Mouse (Mus musculus) embryonic stem cell, embryonic (primary cell): Measurements from ENCODE around the gene Cep170b.

Experiments used
- CTCF ChIA-PET, 4 experiments: fragments of 300-600 bp in 2 of 4; fragments of 350-600 bp in 2 of 4; sonication (Branson Sonifier 250); formaldehyde crosslinking; loops; one replicate each; lab custom pipeline; 2022; ENCODE audit warnings: inconsistent platforms in 2 of 4; lab: Charles Lee
- POLR2A ChIA-PET, 4 experiments: fragments of 300-600 bp in 2 of 4; fragments of 350-600 bp in 2 of 4; sonication (Branson Sonifier 250); formaldehyde crosslinking; loops; one replicate each; lab custom pipeline; 2022; ENCODE audit warnings: antibody characterized with exemption in 4 of 4, inconsistent platforms in 1 of 4; lab: Charles Lee

Cep170b gene

DNA sequence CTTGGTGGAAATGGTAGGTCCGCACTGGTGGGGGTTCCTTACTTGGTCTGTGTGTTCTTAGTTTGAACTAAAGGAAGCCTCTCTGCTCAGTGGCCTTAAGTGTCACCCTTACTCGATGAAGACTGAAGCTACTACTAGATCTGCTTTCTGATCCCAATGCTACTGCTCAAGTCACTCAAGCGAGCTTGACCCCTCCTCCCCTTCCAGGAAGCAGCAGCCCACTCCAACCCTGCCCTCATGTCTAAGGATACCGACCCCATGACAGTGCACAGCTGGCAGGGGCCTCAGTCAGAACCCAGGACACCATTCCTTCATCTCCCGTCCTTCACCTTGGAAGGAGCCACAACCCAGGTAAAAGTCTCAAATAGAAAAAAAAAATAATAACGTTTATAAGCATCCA lies at the start of gene Cep170b:
Cep170b (plus strand) TSS at position 240 of the 400 bp plus-strand sequence.
- POLR2A ChIA-PET: interaction anchor here in 3 of 4 experiments (0.7 to 3.1 kb wide), 25 partner anchors 8 to 231 kb away, joined by 3 to 15 read pairs (median 4); partner anchors contain the start of genes Cdca4 (in 2 of the 3), Siva1 (in 2 of the 3), Inf2 (in 1 of the 3) and Zbtb42 (in 1 of the 3)

DNA sequence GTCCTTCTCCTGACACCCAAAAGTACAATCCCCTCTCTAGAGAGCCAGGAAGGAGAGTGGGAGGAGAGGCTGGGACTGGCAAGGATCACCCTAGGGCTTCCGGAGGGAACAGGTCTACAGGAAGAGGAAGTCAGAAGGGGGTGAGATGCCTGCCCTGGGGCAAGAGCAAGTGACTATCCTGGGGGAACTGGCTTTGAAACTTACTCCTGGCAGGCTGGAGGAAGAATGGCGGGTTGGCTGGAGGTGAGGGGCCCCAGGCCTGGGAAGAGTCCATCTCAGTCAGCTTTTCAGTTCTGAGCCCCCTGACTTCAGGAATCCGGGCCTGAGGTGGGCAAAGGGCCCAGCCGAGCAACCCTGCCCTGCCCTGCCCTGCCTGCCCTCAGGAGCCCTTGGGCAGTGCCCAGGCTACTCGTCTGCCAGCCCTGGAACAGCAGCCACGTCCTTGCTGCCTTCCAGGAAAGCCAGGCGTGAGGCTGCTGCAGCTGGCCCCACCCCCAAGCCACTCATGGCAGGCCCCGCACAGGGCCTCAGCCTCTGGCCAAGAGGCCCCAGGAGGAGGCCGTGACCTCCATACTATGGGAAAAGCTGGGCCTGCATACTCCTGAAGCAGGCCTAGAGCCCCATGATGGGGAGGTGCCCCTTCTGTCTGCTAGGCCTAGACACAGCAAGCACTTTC lies 49.4 kb upstream of the Cep170b start:
- ChIA-PET CTCF (interaction anchor here (0.6 to 3.2 kb wide), 9 partner anchors 8 to 104 kb away, joined by 3 to 24 read pairs (median 4); partner anchors contain the start of genes Adssl1 (in 1 of the 4) and Cep170b (in 1 of the 4)), POLR2A (interaction anchor here in 3 of 4 experiments (0.6 to 2.5 kb wide), 13 partner anchors 9 to 464 kb away, joined by 3 to 15 read pairs (median 3); partner anchors contain the start of genes Adssl1 (in 1 of the 3) and Siva1 (in 1 of the 3))

More for the DNA sequence above, at the start of gene Cep170b:
- CTCF ChIA-PET: interaction anchor here in 3 of 4 experiments (0.5 to 5.5 kb wide), 13 partner anchors 10 to 282 kb away, joined by 3 to 45 read pairs (median 5); no protein-coding TSS in a partner anchor

DNA sequence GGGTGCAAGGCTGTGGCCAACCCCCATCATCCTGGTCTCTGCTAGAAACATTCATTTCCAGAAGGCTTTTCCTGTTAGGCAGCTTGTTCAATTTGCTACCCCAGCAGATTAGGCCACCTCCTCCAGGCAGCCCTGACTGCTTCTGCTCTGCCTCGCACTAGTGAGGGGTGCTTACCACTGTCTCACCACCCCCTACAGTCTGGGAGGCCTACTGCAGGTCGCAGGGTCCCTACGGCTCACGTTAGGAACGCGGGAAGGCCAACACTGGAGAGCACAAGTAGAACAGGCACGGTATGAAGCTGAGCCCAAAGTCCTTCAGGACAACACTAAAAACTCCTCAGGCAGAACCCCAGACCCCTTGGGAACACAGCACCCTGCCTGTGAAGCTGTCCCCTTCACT lies 48.4 kb upstream of the Cep170b start:
- ChIA-PET CTCF (interaction anchor here (0.6 to 4.6 kb wide), 20 partner anchors 9 to 774 kb away, joined by 3 to 43 read pairs (median 4); partner anchors contain the start of genes Adssl1 (in 1 of the 4), Cep170b (in 1 of the 4), Siva1 (in 1 of the 4) and Tex22 (in 1 of the 4)), POLR2A (interaction anchor here in 3 of 4 experiments (0.5 to 2.5 kb wide), 20 partner anchors 8 to 463 kb away, joined by 3 to 15 read pairs (median 3); partner anchors contain the start of genes Adssl1 (in 1 of the 3), Cdca4 (in 1 of the 3) and Siva1 (in 1 of the 3))

DNA sequence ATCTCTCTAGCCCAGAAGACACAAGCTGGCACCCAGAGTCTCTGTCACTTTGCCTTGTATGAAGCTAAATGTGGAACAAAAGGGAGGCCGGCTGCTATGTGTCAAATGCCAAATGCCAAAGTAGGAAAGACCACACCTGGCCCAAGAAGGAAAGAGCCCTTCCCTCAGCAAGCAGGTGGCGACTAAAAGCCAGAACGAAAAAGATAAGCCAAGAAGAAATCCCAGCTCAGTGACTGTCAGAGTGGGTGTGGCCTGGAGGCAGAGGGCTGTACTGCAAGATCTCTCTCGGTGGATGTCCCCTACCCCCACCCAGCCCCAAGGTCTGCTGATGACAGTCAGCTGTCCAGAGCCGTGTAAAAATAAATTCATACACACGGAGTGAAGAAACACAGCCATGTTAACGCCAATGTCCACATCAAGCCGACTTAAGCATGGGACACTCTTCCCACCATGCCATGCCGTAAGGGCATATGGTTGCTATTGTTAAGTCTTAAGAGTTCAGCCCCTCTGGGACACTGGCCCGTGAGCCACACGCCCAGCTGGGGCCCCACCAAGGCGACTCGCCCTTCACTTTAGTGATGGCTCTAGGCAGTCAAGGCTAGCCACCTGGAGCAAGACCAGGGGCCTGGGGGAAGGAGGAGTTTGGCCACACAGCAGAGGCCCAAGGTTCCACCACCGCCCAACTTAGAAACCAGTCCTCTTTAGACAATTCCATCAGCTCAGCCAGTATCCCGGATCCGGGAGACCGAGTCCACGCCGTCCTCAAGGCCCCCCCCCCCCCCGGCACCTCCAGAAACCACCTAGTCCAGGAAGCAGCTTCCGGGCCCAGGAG lies 47.3 kb upstream of the Cep170b start:
- ChIA-PET POLR2A (interaction anchor here in 3 of 4 experiments (0.5 to 2.8 kb wide), 26 partner anchors 10 to 431 kb away, joined by 3 to 15 read pairs (median 4); partner anchors contain the start of genes Cdca4 (in 1 of the 3), Cep170b (in 1 of the 3) and Siva1 (in 1 of the 3)), CTCF (interaction anchor here in 3 of 4 experiments (0.6 to 4.6 kb wide), 22 partner anchors 10 to 775 kb away, joined by 3 to 43 read pairs (median 4); partner anchors contain the start of genes Adssl1 (in 1 of the 3) and Siva1 (in 1 of the 3))

DNA sequence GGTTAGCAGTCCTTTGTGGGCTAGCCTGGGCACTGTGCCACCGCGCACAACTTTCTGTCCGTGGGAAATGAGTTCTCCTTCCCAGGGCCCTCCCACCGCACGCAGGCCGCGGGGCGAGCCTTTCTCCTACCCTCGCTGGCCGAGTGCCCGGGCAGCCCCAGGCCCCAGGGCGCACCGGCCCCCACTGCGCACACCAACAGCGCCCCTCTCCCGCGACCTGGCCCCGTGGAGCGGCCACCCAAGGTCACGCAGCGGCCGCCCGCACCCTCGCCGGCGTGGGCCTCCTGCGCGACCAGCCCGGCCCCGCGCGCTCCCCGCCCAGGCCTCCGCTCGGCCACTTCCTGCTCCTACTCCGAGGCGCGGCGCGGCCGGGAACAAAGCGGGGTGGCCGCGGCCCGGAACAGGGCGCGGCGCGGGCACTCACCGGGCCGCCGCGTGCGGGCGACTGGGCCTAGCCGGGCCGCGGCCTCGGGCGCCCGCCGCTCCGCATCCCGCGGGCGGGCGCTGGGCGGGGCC lies 46.6 kb upstream of the Cep170b start:
- CTCF ChIA-PET: interaction anchor here in 2 of 4 experiments (0.8 to 4.6 kb wide), 15 partner anchors 10 to 528 kb away, joined by 3 to 43 read pairs (median 5); partner anchors contain the start of genes Adssl1 (in 1 of the 2) and Siva1 (in 1 of the 2)

DNA sequence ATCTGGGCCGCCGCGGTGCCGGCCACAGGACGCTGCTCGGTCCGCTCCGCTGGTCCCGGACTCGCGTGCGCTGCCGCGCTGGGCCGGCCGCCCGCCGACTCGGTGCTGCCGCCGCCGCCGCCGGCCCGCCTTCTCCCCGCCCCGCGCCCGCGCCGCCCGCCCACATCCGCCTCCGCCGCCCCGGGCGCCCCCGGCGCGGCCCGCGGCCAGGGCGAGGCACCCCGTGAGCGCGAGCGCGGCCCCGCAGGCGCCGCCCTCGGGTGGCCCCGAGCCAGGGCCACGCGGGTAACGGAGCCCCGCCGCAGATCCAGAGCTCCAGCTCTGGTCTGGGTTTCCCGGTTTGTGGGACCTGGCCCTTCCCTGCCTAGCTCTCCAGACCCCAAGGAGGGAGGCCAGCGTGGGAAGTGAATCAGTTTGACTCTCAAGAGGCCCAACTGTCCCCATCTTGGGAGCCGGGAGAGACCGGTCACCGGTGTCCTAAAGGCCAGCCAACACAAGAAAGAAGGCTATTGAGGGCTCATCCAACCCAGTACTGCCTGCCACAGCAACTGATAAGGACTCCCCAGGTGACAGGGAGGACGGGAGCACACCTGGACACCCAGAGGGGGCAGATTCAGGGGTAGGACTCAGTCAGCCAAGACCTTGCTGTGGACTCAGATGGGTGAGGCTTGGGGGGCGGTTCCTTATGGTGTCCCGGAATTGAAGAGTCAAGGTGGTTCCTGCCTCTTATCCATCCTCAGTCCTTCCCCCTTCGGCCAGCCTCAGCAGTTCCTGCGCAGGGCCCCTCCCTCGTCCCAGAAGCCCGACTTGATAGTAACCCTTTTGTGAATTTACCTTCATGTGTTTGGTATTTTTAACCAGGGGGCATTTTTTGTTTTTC lies 45.9 kb upstream of the Cep170b start, which contains the start of gene Akt1:
Akt1 (minus strand) TSS at position 753 of the 880 bp plus-strand sequence.
- ChIA-PET CTCF (interaction anchor here (0.5 to 4.6 kb wide), 45 partner anchors 9 to 529 kb away, joined by 3 to 43 read pairs (median 4); partner anchors contain the start of genes Siva1 (in 3 of the 4), A530016L24Rik (in 1 of the 4), Adssl1 (in 1 of the 4) and Cdca4 (in 1 of the 4)), POLR2A (interaction anchor here in 3 of 4 experiments (0.9 to 2.8 kb wide), 8 partner anchors 10 to 47 kb away, joined by 3 to 14 read pairs (median 4); no protein-coding TSS in a partner anchor)

More for the DNA sequence above, 46.6 kb upstream of the Cep170b start:
- POLR2A ChIA-PET: interaction anchor here in 3 of 4 experiments (0.6 to 2.8 kb wide), 11 partner anchors 10 to 66 kb away, joined by 3 to 15 read pairs (median 4); partner anchors contain the start of gene Siva1 (in 1 of the 3)

DNA sequence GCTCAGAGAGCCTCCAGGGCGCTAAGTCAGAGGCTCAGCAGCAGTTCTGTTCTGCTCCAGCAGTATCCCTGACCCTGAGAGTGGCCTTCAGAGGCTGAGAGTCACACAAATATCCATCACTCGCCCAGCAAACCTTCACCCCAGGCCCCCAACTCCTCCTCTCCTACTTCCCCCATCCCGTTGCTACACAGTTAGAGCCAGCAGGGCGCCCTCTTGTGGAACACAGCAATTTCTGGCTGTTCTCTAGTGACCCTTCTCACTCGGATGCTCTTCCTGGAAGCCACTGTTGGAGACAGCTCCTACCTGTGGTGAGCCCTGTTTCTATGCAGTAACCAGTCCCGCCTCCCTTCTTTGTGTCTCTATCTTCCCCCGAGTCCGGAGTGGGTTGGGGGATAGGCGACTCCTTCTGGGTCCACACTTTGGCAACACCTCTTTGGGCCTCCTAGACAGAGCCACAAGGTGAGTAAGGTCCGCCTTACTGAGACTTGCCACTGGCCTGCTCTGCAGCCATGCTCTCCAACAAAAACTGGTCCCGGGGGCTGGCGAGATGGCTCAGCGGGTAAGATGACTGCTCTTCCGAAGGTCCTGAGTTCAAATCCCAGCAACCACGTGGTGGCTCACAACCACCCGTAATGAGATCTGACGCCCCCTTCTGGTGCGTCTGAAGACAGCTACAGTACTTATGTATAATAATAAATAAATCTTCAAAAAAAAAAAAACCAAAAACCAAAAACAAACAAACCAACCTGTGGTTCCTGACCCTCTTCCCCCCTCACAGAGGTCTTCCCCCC lies 44.8 kb upstream of the Cep170b start:
- CTCF ChIA-PET: interaction anchor here (0.5 to 4.6 kb wide), 70 partner anchors 10 to 944 kb away, joined by 3 to 43 read pairs (median 4); partner anchors contain the start of genes Siva1 (in 3 of the 4), A530016L24Rik (in 1 of the 4), Adssl1 (in 1 of the 4) and Cdca4 (in 1 of the 4)
- POLR2A ChIA-PET: interaction anchor here in 3 of 4 experiments (0.7 to 2.8 kb wide), 18 partner anchors 8 to 1690 kb away, joined by 3 to 14 read pairs (median 3); partner anchors contain the start of gene Siva1 (in 1 of the 3)

DNA sequence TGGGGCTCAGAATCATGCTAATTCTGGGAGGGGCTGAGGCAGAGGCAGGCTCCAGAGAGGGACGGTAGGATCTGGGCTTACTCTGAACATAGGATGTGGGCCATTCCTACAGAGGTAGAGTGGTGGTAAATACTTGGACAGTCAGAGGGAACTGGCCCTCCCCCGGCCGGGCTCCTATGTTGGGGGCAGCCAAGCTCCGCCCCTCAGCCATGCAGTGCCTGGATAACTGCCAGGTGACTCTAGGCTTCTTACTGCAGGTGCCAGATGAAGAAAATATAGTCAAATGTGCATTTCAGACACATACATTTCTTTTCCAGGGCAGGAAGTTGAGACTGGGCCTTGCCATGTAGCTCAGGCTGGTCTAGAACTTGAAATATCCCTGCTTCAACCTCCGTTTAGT lies 43.2 kb upstream of the Cep170b start:
- POLR2A ChIA-PET: interaction anchor here in 1 of 4 experiments (1.4 kb wide), 1 partner anchor 30 kb away, joined by 4 read pairs; no protein-coding TSS in a partner anchor
- CTCF ChIA-PET: interaction anchor here in 3 of 4 experiments (1.0 to 3.3 kb wide), 3 partner anchors 30 to 50 kb away, joined by 3 to 14 read pairs (median 6); no protein-coding TSS in a partner anchor

DNA sequence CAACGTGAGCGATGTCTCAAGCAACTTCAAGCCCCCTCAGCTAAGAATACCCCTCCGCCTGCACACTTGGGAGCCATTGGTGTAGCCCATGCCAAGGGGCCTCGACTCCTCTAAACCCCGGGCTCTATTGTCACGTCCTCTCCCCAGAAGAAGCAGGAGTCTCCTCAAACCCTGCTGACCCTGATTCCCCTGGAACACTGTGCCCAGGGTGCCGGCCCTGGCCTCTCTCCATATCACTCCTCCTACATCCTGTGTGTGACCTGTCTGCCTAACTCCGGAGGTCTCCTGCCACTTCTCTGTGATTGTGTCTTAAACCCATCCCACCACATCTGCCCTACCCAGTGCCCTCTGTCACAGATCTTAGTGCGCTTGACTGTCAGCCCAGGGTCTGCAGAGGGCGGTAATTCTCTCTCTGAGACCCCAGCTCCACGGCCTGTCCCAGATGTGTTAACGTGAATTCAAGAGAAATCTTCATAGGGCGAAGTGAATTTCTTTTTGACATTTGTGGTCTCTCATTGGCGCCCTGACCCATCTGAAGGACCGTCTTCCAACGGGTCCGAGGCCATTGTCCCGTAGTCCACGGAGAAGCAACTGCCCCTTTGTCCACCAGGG lies 42.2 kb upstream of the Cep170b start:
- CTCF ChIA-PET: interaction anchor here (0.5 to 3.5 kb wide), 14 partner anchors 15 to 217 kb away, joined by 3 to 19 read pairs (median 3); partner anchors contain the start of gene Siva1 (in 1 of the 4)
- POLR2A ChIA-PET: interaction anchor here in 3 of 4 experiments (0.6 to 2.7 kb wide), 10 partner anchors 11 to 299 kb away, joined by 3 to 19 read pairs (median 4); partner anchors contain the start of genes Btbd6 (in 1 of the 3) and Cep170b (in 1 of the 3)

DNA sequence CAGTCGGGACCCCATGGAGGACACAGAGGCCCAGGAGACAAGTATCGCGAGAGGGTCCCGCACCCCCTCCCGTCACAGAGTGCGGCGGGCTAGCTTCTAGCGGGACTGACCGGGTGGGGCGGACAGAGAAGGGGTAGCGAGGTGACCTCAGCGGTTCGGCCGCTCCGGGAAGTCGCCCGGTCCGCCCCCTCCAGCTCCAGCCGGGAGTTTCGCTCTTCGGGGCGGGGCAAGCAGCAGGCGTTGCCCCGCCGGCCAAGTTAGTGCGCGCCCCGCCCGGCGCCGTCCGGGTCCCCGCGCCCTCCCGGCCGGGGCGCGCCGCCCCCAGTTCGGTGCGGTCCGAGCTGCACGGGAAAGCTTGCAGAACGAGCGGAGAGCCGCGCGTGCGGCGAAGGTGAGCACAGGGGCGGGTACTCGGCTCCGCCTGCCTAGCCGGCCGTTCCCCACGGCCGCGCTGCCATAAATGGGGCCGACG lies 41.7 kb upstream of the Cep170b start, which contains the start of gene Zbtb42:
Zbtb42 (plus strand) TSS at position 274 of the 472 bp plus-strand sequence.
- CTCF ChIA-PET: interaction anchor here (0.5 to 3.5 kb wide), 16 partner anchors 10 to 433 kb away, joined by 3 to 19 read pairs (median 4); partner anchors contain the start of genes Jag2 (in 1 of the 4) and Siva1 (in 1 of the 4)
- POLR2A ChIA-PET: interaction anchor here in 3 of 4 experiments (0.6 to 2.7 kb wide), 12 partner anchors 11 to 862 kb away, joined by 3 to 19 read pairs (median 4); partner anchors contain the start of genes Btbd6 (in 1 of the 3), Cep170b (in 1 of the 3) and Siva1 (in 1 of the 3)

DNA sequence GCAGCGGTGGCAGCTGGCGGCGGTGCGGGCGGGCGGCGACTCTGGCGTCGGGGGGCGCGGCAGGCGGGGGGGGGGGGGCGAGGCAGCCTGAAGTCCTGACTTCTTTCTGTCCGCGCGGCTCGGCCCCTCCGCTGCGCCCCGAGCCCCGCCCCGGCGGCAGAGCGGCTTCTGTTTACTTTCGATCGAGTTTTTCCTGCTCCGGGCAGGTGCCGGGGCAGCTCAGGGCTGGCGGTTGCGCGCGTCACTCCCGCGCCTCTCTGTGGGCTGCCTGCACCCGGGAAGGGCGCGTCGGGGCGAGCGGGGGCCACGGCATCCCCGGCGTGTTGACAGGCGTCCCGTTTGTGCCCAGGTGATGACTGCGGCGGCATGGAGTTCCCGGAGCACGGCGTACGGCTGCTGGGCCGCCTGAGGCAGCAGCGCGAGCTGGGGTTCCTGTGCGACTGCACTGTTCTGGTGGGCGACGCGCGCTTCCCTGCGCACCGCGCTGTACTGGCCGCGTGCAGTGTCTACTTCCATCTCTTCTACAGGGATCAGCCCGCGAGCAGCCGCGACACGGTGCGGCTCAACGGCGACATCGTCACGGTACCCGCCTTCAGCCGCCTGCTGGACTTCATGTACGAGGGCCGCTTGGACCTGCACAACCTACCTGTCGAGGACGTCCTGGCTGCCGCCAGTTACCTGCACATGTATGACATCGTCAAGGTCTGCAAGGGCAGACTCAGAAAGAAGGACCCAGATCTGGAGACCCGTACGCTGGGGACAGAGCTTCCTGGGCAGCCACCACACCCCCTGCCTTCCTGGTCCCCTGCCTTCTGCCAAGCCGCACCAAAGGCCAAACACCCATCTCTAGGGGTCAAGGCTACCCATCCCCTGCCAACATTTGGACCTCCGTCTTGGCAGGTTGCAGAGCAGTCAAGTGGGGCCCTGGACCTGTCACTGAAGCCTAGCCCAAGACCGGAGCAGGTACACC lies 40.9 kb upstream of the Cep170b start:
- CTCF ChIA-PET: interaction anchor here (0.5 to 3.5 kb wide), 18 partner anchors 9 to 433 kb away, joined by 3 to 19 read pairs (median 4); partner anchors contain the start of genes Jag2 (in 1 of the 4) and Siva1 (in 1 of the 4)
- POLR2A ChIA-PET: interaction anchor here in 3 of 4 experiments (0.5 to 2.7 kb wide), 16 partner anchors 8 to 862 kb away, joined by 3 to 19 read pairs (median 4); partner anchors contain the start of genes Btbd6 (in 1 of the 3), Cep170b (in 1 of the 3) and Siva1 (in 1 of the 3)

DNA sequence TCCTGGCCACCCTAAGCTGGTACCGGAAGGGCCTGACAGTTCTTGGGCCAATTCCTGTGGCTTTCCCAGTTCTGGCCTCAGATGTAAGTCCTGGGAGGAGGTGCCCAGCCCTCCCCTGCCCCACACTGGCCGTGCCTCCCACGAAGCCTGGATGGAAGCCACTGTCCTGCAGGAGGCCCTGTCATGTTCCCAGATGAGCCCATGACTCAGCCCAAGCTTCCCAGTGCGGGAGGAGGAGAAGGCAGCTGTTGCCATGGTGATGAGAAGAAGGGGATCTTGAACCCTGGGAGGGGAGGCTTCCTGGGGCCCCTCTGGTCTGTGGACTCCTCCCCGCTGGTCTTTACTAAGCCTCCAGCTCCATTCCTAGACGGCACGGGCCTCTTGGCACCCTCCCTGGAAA lies 36.9 kb upstream of the Cep170b start:
- ChIA-PET POLR2A (interaction anchor here in 2 of 4 experiments (0.6 to 1.4 kb wide), 3 partner anchors 10 to 24 kb away, joined by 3 to 5 read pairs (median 4); no protein-coding TSS in a partner anchor), CTCF (interaction anchor here in 2 of 4 experiments (0.9 to 1.1 kb wide), 4 partner anchors 10 to 41 kb away, joined by 3 read pairs; no protein-coding TSS in a partner anchor)
